Mouse (Mus musculus): Measurements from ENCODE around the gene Olfr1281. TPM values are rescaled to one million over a fixed set of nuclear protein-coding genes. Genes with fewer than 3 reads are reported as not detected.
"Not testable (repeated sequence)": the region's sequence is repeated elsewhere in the genome, so short reads cannot be mapped to it uniquely, and the experiment has no call there.

The Olfr1281 gene
- not detected in 2 replicates for polyA plus RNA-seq (2015; fragmentation: Nextera tagmentation; extraction: Ambion mirVana)

DNA sequence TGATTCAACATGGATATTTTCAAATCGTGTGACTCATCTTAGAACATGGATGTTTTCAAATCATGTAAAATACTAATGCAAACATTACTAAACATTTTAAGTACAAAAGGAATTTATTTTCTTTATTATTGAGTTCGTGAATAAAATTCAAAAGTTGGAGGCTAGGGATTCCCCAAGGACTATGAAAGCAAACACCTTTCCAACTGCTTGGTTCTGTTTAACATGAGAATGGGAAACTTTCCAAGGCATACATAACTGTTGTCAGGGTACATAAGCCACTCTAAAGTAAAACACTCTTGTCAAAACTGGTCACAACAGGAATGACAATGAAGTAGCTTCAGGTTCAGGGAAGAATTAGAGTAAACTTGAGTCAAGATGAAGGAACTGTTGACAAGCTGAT is at the start of gene Olfr1281:
Olfr1281 (plus strand) TSS at position 301 of the 400 bp plus-strand sequence.
- Histone ChIP-seq H3K4me2 (replicated peaks; ENCODE audit: low read depth, low read length) (no peak within 1 kb of the TSS), H3K9me3 (ENCODE audit: low read length) (no peaks in the 10 kb centered on the region), H3K27ac (ENCODE audit: low read length) (no peak within 1 kb of the TSS), H3K36me3 (ENCODE audit: insufficient read depth, low read length) (no peaks in the 10 kb centered on the region), H3K9ac (replicated peaks; ENCODE audit: low read depth) (no peak within 1 kb of the TSS), H3K4me1 (ENCODE audit: insufficient read depth, low read depth, low read length) (no peaks in the 10 kb centered on the region), H3K4me3 (ENCODE audit: low read depth, low read length) (no peak within 1 kb of the TSS), H3K27me3 (replicated peaks; ENCODE audit: insufficient read depth, low read length) (no peaks in the 10 kb centered on the region)
- ATAC-seq (no peak), DNase-seq (ENCODE audit: low spot score) (no peak)
- TF ChIP-seq EP300 (IDR thresholded peaks at IDR 0.05) (no peak), CTCF (IDR thresholded peaks at IDR 0.05) (no peak)
- WGBS, result 53% methylated on average over 2 of the region's 2 CpGs

DNA sequence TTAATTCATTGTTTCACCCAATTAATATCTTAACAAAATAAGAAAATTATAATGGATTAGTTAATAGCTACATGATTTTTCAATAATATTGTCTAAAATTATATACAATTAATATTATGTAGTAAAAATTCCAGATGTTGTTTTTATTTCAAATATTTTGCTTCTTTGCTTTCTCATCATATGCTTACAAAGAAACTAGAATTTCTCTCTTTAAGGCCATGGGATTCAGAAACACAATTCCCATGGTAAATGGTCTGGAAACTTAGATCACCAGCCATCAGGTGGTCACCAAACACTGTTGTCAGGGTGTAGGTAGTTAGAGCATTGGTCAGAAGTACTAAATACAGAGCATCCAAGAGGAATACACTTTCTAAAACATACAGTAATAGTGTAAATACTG is 36.5 kb upstream of the Olfr1281 start, which contains the start of gene Olfr1278:
Olfr1278 (plus strand) TSS at position 301 of the 400 bp plus-strand sequence.
- ATAC-seq, result no peak

DNA sequence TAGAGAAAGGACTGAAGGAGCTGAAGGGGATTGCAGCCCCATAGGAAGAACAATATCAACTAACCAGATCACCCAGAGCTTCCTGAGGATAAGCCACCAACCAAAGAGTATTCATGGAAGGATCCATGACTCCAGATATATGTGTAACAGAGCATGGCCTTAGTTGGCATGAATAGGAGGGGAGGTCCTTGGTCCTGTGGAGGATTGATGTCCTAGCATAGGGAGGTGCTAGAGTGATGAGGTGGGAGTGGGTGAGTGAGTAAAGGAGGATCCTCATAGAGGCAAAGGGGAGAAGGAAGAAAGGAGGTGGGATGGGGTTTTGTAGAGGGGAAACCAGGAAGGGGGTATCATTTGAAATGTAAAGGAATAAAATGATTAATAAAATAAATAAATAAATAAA is 27.8 kb upstream of the Olfr1281 start:
- Histone ChIP-seq H3K4me2 (replicated peaks; ENCODE audit: low read depth, low read length) (no peak overlapping the region), H3K36me3 (ENCODE audit: insufficient read depth, low read length) (no peaks in the 10 kb centered on the region), H3K27me3 (replicated peaks; ENCODE audit: insufficient read depth, low read length) (no peaks in the 10 kb centered on the region), H3K9me3 (ENCODE audit: low read length) (no peaks in the 10 kb centered on the region), H3K4me1 (ENCODE audit: insufficient read depth, low read depth, low read length) (no peaks in the 10 kb centered on the region), H3K4me3 (ENCODE audit: low read depth, low read length) (no peak overlapping the region), H3K9ac (replicated peaks; ENCODE audit: low read depth) (no peak overlapping the region), H3K27ac (ENCODE audit: low read length) (no peak overlapping the region)
- TF ChIP-seq EP300 (IDR thresholded peaks at IDR 0.05), result no peak
- TF ChIP-seq CTCF (IDR thresholded peaks at IDR 0.05), result no peak
- ATAC-seq (no peak), DNase-seq (ENCODE audit: low spot score) (no peak)

More for the DNA sequence above, 36.5 kb upstream of the Olfr1281 start, which contains the start of gene Olfr1278:
- Histone ChIP-seq H3K4me1 (ENCODE audit: insufficient read depth, low read depth, low read length) (no peaks in the 10 kb centered on the region), H3K27me3 (replicated peaks; ENCODE audit: insufficient read depth, low read length) (no peaks in the 10 kb centered on the region), H3K4me2 (replicated peaks; ENCODE audit: low read depth, low read length) (no peak within 1 kb of the TSS), H3K27ac (ENCODE audit: low read length) (no peak within 1 kb of the TSS), H3K4me3 (ENCODE audit: low read depth, low read length) (no peak within 1 kb of the TSS), H3K9ac (replicated peaks; ENCODE audit: low read depth) (no peak within 1 kb of the TSS), H3K9me3 (ENCODE audit: low read length) (no peaks in the 10 kb centered on the region), H3K36me3 (ENCODE audit: insufficient read depth, low read length) (no peaks in the 10 kb centered on the region)
- TF ChIP-seq EP300 (IDR thresholded peaks at IDR 0.05), result no peak
- no peak for TF ChIP-seq CTCF (IDR thresholded peaks at IDR 0.05)
- no peak for DNase-seq (ENCODE audit: low spot score)

DNA sequence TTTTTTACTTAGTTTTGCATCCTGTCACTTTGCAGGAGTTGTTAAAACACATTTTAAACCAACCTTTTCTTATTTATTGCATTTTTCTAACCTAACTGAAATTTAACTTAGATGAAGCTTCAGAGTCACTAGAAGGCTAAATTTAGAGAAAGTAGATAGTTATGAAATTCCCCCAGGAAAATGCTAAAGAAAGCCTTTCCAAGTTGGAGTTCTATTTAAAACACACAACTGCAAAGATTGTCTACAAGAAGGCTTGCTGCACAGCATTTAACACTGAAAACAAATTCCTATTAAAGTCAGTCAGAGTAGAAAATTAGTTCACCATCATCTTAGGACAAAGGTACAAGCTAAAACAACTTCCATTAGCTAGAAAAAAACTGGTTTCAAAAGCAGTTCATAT is 25.9 kb upstream of the Olfr1281 start, which contains the start of gene Olfr1279:
Olfr1279 (plus strand) TSS at position 262 of the 400 bp plus-strand sequence.
- Histone ChIP-seq H3K4me3 (ENCODE audit: low read depth, low read length) (no peak within 1 kb of the TSS), H3K36me3 (ENCODE audit: insufficient read depth, low read length) (no peaks in the 10 kb centered on the region), H3K27ac (ENCODE audit: low read length) (no peak within 1 kb of the TSS), H3K4me2 (replicated peaks; ENCODE audit: low read depth, low read length) (no peak within 1 kb of the TSS), H3K4me1 (ENCODE audit: insufficient read depth, low read depth, low read length) (no peaks in the 10 kb centered on the region), H3K27me3 (replicated peaks; ENCODE audit: insufficient read depth, low read length) (no peaks in the 10 kb centered on the region), H3K9me3 (ENCODE audit: low read length) (no peaks in the 10 kb centered on the region), H3K9ac (replicated peaks; ENCODE audit: low read depth) (no peak within 1 kb of the TSS)
- ATAC-seq (no peak), DNase-seq (ENCODE audit: low spot score) (no peak)
- TF ChIP-seq CTCF (IDR thresholded peaks at IDR 0.05) (no peak), EP300 (IDR thresholded peaks at IDR 0.05) (no peak)

DNA sequence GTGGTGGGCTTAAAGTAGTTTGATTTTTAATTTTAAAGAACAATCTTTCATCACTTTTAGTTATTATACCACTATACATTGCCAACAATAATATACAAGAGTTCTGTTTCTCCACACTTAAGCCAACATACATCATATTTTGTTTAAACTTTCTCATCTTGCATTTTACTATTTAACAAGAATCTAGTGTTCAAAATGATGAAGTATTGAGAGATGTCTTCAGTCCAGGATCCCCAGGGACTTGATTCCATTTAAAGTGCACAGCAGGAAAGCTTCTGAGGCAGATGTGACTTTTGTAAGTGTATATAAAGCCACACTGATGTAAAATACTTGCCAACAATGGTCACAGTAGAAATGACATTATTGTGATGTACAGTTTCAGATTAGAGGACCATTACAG is 12.6 kb upstream of the Olfr1281 start, which contains the start of gene Olfr1280:
Olfr1280 (plus strand) TSS at position 301 of the 400 bp plus-strand sequence.
- H3K4me3 ChIP-seq (ENCODE audit: low read depth, low read length), result no peak within 1 kb of the TSS
- no peak within 1 kb of the TSS for H3K9ac ChIP-seq (replicated peaks; ENCODE audit: low read depth)
- H3K27me3 ChIP-seq (replicated peaks; ENCODE audit: insufficient read depth, low read length), result no peaks in the 10 kb centered on the region
- H3K4me1 ChIP-seq (ENCODE audit: insufficient read depth, low read depth, low read length), result no peaks in the 10 kb centered on the region
- no peaks in the 10 kb centered on the region for H3K9me3 ChIP-seq (ENCODE audit: low read length)
- ATAC-seq (no peak), DNase-seq (ENCODE audit: low spot score) (no peak)
- no peak within 1 kb of the TSS for H3K4me2 ChIP-seq (replicated peaks; ENCODE audit: low read depth, low read length)
- H3K36me3 ChIP-seq (ENCODE audit: insufficient read depth, low read length), result no peaks in the 10 kb centered on the region
- H3K27ac ChIP-seq (ENCODE audit: low read length), result no peak within 1 kb of the TSS
- TF ChIP-seq CTCF (IDR thresholded peaks at IDR 0.05) (no peak), EP300 (IDR thresholded peaks at IDR 0.05) (no peak)

DNA sequence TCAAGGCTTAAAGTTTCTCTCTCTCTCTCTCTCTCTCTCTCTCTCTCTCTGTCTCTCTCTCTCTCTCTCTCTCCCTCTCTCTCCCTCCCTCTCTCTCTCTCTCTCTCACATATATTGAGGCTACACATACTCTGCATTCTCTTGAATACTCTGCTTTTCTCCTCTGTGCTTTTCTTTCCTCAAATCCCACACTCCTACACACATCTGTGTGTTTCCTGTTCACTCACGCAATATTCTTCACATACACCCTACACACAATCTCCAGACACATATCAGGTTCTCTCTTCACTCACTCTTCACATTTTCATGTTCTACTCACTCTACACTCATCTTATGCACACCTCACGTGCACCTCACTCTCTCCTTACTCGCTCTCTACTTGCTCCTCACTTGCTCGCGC is 7.4 kb downstream of the Olfr1281 start:
- not testable (repeated sequence) for H3K4me3 ChIP-seq (ENCODE audit: low read depth, low read length); ATAC-seq; H3K9me3 ChIP-seq (ENCODE audit: low read length); H3K27me3 ChIP-seq (replicated peaks; ENCODE audit: insufficient read depth, low read length); DNase-seq (ENCODE audit: low spot score); H3K4me1 ChIP-seq (ENCODE audit: insufficient read depth, low read depth, low read length); H3K9ac ChIP-seq (replicated peaks; ENCODE audit: low read depth); H3K4me2 ChIP-seq (replicated peaks; ENCODE audit: low read depth, low read length); H3K36me3 ChIP-seq (ENCODE audit: insufficient read depth, low read length); H3K27ac ChIP-seq (ENCODE audit: low read length)
- WGBS, result 76% methylated on average over 5 of the region's 5 CpGs

DNA sequence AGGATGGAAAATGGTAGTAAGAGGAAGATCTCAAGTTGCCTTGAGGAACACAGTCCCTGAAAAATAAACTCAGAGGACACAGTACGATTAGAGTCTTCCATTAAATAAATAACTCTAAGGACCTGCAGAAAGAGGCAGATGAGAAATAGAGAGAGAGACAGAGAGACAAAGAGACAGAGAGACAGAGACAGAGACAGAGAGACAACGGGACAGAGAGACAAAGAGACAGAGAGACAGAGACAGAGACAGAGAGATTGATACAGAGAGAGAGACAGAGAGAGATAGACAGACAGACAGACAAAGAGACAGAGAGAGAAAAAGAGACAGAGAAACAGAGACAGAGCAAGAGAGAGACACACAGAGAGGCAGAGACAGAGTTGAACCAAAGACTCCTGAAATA is 9.7 kb downstream of the Olfr1281 start, which contains the start of gene Olfr1282:
Olfr1282 (minus strand) TSS at position 101 of the 400 bp plus-strand sequence.
- H3K27ac ChIP-seq (ENCODE audit: low read length), result no peak within 1 kb of the TSS
- no peak within 1 kb of the TSS for H3K9ac ChIP-seq (replicated peaks; ENCODE audit: low read depth)
- TF ChIP-seq EP300 (IDR thresholded peaks at IDR 0.05), result no peak
- 59% methylated on average over 2 of the region's 2 CpGs for WGBS
- H3K9me3 ChIP-seq (ENCODE audit: low read length), result no peaks in the 10 kb centered on the region
- H3K36me3 ChIP-seq (ENCODE audit: insufficient read depth, low read length), result no peaks in the 10 kb centered on the region
- no peaks in the 10 kb centered on the region for H3K27me3 ChIP-seq (replicated peaks; ENCODE audit: insufficient read depth, low read length)
- H3K4me3 ChIP-seq (ENCODE audit: low read depth, low read length), result no peak within 1 kb of the TSS
- H3K4me1 ChIP-seq (ENCODE audit: insufficient read depth, low read depth, low read length), result no peaks in the 10 kb centered on the region
- ATAC-seq (no peak), DNase-seq (ENCODE audit: low spot score) (no peak)
- H3K4me2 ChIP-seq (replicated peaks; ENCODE audit: low read depth, low read length), result no peak within 1 kb of the TSS
